Mouse (Mus musculus): ENCODE data around the gene Cadm4.
A peak's percentile ranks its signal among the peaks of the same experiment; 100 is the strongest.
"Not testable (repeated sequence)": the region's sequence is repeated elsewhere in the genome, so short reads cannot be mapped to it uniquely, and the experiment has no call there.

The Cadm4 gene

DNA sequence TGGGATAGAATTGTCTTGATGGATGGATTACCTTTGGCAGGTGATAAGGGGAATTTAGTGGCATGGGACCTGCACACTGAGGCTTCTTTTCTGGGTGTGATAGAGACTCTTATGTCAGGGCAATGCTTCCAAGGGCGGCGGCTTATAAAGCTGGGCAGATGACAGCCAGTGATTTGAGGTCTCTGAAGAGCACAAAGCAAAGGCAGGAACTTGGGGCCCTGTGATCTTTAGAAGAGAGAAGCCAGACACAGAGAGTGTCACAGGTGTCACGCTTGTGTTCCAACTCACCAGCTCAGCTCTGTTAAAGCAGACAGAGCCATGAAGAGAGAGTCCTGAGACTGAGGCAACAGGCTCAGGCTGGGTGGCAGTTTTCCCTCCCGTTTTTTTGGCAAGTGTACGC is 13.9 kb upstream of the Cadm4 start:
- no peak for DNase-seq (ENCODE audit: low spot score)

DNA sequence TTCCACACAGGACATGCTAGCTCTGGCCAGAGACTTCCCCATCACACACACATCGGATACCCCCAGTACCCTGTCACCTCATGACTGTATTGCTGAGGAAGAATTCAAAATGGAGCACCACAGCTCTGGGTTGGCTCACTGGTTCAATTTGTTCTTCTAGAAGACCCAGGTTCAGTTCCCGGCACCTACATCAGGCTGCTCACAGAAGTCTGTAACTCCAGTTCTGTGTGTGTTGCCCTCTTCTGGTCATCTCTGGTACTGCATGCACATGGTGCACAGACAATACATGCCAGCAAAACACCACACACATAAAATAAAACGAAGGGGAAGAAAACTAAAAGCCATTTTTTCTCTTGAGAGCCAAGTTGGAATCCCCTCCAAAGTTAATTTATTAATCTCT is 12.7 kb upstream of the Cadm4 start:
- peak; percentile 28 for DNase-seq (ENCODE audit: low spot score)

DNA sequence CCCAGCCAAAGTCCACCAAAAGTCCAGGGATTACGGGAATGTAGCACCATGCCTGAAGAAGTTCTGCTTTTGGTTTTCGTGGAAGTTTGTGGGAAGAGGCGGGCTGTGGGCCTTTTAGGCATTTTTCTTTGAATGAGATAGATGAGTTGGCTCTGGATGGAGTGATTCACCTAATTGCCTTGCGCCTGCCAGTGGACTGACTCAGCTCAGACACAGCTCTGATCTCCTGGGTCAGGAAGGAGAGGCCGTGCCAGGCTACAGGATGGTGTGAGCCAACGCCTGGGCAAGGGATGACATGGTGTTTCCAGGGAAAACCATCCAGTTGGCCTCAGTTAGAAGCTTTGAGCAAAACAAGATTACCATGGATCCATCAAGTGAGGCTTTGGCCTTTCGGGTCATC is 11.5 kb upstream of the Cadm4 start:
- no peak for DNase-seq (ENCODE audit: low spot score)

DNA sequence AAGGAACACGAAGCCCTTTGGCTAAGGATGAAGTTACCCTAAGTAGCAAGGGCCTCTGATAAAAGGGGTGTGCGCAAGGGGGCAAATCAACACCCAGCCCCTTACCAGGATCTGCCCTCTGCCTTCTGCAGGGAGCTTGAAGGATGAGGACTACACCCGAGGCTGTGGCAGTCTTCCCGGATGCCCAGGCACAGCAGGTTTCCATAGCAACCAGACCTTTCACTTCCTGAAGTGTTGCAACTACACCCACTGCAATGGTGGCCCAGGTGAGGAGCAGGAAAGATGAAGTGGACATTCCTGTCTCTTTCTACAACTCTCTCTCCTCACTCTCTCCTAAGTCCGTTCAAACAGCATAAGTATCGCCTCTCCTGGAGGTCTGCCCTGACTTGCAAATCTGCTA is 9.4 kb upstream of the Cadm4 start:
- no peak for DNase-seq (ENCODE audit: low spot score)

DNA sequence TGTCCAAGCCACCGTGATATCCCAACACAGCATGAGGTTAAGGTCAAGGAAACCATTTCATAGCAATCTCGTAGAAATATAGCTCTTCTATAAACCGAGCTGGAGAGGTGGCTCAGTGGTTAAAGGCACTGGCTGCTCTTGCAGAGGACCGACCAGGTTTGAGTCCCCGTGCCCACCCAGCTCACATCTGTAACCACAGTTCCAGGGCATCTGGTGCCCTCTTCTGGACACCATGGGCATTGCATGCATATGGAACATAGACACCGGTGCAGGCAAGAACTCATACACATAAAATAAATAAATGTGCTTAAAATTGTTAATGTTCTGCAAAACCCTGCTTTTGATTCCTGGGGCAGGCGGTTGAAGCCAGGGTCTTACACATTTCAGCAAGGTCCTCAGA is 8.9 kb upstream of the Cadm4 start:
- DNase-seq (ENCODE audit: low spot score): peak; percentile 46

DNA sequence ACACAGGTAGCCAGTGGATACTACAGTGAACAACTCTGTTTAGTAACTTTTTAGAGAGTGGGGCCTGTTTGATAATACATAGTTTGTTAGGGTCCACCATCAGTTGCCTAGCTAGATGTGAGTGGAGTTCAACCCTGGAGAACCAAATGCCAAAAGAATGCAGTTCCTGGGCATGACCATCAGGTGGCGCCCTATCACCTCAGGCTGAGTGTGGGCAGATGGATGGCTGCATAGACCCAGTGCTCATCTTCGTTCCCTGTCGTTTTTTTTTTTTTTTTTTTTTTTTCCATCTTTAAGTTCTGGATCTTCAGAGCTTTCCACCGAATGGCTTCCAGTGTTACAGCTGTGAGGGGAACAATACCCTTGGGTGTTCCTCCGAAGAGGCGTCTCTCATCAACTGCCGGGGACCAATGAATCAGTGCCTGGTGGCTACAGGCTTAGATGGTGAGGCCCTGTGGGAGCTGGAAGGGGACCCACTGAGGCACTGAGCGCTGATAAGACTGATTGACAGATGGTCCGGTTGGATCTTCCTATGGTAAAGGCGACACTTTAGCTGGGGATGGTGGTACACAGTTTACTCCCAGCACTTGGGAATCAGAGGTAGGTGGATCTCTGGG is 7.8 kb upstream of the Cadm4 start:
- DNase-seq (ENCODE audit: low spot score): peak; percentile 47

DNA sequence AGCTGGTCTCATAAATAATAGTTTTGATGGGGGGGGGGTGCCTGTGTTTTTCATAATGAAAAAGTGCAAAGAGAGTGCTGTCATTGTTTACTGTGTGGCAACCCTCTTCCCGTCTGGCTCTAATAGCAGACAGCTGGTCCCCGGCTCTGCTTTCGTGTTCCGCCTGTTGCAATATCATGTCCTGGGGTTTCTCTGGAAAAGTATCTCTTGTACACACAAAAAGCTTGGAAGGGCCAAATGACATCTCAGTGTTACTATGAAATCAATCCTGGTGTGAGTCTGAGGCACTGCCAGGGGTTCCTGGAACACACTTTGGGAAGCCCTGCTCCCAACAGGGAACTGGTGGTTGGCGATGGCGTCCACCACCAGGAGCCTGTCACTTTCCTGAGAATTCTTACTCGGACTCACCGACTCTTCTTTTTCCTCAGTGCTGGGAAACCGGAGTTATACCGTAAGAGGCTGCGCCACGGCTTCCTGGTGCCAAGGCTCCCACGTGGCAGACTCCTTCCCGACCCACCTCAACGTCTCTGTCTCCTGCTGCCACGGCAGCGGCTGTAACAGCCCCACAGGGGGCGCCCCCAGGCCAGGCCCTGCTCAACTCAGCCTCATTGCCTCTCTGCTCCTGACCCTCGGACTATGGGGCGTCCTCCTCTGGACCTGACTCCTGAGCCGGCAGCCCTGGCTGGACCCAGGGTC is 6.9 kb upstream of the Cadm4 start:
- DNase-seq (ENCODE audit: low spot score): no peak

DNA sequence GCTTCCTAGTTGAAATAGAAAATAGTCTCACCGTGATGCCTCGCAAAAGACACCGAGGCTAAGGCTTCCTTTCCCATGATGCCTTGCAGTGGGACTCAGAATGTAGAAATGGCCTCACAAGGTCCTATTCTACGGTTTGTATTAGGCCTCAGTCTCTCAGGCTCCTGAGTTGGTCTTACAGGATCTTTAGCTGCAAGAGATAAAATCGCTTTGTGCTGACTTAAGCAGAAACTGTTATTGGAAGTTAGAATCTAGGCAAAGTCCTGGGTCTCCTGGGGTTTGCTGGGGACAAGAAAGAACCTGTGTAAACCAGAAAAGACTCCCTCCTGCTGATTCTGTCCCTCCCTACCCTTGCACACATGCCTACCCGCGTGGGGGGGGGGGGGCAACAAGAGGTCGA is 5.5 kb upstream of the Cadm4 start:
- no peak for DNase-seq (ENCODE audit: low spot score)

DNA sequence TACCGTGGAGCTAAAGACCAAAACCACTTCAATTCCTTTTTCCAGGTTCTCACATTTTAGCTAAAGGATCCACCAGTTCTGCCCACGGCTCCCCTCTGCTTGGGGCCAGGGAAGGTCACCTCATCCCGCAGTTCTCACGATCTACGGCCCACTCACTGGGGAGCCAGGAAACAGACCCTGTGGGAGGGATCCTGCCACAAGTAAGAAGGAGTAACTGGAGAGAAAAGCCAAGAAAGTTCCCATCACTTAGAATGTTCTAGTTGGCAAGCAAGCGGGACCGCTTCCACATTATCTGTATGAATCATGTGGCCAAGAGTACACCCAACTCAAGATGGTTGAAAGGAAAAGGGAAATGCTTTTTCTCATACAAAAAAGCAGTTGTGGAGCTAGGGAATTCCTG is 5.0 kb upstream of the Cadm4 start:
- no peak for DNase-seq (ENCODE audit: low spot score)

DNA sequence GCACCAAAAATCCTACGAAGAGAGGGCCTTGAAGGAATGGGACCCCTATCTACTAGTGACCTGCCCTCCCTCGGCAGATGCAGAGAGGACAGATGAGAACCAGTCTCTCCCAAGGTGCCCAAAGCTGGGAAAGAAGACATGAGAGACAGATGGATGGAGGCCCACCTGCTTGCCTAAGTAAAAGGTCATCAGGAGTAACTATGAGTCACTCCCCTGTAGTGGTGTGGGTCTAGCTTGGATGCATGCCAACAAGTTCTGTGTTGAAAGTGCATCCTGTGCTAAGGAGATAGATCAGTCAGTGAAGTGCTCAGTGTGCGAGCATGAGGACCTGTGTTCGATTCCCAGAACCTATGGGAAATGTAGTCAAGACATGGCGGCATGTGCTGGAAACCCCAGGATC is 2.9 kb upstream of the Cadm4 start:
- no peak for DNase-seq (ENCODE audit: low spot score)

DNA sequence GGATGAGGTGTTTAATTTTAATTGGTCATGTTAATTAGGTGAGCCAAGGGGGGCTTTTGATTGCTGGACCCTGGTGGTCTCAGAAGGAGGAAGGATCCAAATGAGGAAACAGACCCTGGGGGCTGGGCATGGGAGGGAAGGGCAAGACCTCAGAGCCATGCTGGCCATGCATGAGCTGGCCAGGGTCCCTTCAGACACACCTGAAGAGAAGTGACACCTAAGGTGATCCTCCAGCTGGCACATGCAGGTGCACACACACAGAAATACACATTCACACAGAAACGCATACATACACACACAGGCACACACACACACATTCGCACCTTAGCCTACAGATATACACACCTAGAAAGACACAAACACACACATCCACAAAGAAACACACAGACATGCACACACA is 2.1 kb upstream of the Cadm4 start:
- DNase-seq (ENCODE audit: low spot score): no peak

DNA sequence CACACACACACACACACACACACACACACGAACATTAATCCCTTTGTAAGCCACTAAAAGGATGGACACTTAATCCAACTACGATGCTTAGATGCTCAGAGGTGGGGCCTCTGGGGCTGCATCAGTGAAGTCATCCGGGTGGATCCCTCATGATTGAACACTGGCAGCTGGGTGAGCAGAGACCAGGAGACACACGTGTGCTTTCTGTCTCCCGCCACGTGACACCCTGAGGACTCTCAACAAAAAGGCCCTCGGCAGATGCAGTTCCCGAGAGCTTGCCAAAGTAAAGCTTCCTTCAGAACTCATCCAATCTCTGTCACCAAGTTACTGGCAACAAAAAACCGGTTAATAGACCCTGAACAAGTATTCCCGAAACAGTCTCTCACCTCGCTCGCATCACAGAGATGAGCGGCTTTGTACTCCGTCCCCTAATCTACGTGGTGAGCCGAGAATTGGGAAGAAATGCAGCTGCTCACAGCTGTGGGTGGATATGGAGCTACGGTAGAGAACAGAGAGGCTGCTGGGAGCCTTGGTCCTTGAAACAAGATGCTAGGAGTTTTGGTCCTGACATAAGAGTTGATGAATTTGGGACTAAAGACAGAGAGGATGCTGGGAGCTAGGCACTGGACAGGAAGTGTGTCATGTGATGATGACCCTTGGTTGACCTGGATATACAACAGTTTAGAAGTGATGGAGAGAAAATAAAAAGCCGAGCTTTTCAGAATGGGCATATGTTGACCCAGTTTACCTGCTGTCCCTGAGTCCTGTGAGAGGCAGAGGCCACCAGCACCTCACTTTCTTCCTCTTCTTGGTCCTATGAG is 1.5 kb upstream of the Cadm4 start:
- no peak for DNase-seq (ENCODE audit: low spot score)

DNA sequence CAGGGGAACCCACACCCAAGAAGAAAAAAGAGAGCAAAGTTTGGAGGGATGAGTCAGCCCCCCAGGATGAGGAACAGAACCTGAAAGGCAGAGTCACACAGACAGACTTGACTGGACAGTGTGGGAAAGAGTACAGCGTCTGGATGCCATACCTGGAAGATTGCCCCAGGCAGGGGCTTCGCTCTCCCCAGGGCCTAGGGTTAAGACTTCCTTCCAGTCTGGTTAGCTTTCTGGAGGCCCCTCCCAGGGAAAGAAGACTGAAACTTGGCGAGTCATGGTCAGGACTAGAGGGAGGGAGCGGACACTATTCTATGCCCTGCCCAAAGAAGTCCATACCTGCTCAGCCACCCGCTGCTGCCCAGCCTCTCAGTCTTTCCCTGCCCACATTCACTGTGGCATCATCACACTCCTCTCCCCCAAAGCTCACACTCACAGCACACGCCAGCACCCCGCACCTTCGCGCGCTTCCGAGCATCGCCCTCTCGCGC is 793 bp upstream of the Cadm4 start:
- no peak for DNase-seq (ENCODE audit: low spot score)

DNA sequence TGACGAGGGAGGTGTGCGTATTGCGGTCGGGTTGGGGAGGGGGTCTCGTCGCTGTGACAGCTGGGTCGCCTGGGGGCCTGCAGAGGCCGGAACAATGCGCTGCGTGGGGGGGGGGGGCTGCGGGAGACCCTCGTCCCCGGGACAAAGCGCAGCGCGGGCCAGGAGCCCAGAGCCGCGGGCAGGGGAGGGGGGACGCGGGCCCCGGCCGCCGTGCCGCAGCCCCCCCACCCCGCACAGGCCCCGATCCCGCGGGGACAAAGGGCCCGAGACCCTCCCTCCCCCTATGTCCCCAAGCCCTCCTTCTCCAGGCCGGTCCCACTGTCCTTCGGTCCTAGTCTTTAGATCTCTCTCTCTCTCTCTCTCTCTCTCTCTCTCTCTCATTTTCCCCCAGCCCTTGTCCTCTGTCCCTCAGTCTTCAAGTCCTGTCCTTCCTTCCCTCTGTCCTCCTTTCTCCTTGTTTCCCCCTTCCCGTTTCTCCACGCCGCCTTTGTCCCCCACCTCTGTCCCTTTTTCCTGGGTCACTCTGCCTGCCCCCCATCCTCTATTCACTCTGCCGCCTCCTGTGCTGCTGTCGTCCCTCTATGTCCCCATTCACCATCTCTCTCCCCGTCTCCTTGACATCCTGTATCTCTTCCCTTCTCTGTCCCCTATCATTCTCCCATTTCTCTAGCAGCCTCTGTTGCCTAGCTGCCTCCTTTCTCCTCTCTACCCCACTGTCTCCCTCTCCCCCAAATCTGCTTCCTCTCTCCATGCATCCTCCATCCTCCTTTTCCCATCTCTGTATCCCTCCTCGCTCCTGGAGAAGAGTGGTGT is 591 bp downstream of the Cadm4 start:
- DNase-seq (ENCODE audit: low spot score): no peak

DNA sequence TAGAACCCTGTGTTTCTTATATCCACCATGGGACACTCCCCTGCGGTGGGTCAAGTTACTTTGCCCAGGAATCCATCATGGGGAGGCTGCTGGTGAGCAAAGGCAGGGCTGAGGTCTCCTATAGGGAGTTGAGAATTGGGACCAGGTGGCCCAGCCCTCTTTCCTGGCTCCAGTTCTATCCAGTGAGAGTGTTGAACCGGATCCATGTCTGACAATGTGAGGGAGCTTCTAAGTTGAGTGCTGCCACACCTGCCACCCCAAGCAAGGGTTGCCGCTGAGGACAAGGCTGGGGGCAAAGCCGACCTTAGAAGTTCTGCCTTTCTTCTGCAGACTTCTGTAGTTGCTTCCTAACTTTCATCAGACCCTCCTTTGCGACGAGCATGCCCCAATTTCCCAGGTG is 1.5 kb downstream of the Cadm4 start:
- DNase-seq (ENCODE audit: low spot score): not testable (repeated sequence)

DNA sequence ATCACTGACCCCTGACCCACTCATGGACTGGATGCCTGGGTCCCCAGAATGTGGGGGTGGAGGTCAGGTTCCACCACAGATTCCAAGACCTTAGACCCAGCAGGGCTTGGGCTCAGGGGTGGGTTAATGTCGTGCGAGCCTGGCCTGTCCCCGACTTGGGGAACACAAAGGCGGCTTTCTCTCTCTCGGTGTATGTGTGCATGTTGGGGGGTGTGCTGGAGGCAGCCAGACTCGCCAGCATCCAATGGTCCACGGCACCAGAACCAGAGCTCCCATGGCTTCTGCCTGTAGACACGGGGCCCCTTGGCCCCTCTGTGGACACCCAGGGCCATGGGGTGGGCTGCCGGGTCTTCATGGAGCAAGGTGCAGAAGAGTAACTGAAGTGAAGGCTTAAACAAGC is 3.7 kb downstream of the Cadm4 start:
- DNase-seq (ENCODE audit: low spot score): no peak

DNA sequence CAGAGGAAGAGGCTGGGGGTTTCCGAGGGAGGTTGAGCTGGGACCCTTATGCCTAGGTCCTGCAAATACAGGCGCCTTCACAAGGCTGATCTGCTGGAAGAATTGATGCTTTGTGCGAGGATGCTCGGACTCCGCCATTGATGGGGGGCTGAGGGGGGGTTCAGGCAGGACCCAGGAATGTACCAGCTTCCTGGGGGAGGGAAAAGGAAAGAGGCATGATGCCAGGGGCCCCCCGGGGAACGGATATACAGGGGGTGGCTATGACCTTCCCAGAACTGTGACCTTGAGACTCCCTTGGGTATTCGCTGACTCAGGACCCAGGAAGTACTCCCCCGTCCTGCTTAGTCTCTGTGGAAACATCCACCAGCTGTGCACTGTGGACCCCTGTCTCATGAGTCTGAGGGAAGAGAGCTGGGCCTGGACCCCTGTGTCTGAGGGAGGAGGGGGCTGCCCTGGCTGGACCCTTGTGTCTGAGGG is 4.9 kb downstream of the Cadm4 start:
- DNase-seq (ENCODE audit: low spot score): no peak

DNA sequence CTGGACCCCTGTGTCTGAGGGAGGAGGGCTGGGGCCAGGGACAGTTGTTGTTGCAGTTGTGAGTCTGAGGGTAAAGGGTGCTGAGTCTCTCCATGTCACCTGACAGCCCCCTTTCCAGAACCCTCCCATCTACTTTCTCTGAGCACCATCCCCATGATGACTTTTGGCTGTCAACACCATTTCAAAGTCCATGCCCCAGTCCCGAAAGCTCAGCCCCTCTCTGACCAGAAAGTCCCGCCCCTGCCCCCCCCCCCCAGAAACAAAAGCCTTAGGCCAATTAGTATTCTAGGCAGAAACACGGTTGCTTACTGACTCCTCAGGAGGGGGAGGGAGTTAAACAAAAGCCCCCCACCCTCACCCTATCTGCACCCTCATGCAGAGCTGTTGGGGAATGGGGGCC is 5.6 kb downstream of the Cadm4 start:
- DNase-seq (ENCODE audit: low spot score): no peak

DNA sequence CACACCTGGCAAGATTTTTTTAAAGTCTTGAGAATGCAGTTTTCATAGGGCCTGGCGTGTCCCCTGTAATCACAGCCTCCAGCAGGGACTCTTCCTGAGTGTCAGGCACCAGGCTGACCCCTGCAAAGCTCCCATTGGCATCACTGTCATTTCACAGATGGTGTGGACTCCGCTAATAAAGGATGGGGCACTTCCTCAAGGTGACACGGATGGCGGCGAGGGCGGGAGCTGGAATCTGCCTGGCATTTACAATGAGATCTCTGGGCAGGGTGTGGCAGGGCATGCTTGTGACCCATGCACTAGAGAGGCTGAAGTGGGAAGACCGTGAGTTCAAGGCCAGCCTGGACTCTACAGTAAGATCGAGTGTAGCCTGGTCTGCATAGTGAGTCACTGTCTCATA is 6.5 kb downstream of the Cadm4 start:
- no peak for DNase-seq (ENCODE audit: low spot score)

DNA sequence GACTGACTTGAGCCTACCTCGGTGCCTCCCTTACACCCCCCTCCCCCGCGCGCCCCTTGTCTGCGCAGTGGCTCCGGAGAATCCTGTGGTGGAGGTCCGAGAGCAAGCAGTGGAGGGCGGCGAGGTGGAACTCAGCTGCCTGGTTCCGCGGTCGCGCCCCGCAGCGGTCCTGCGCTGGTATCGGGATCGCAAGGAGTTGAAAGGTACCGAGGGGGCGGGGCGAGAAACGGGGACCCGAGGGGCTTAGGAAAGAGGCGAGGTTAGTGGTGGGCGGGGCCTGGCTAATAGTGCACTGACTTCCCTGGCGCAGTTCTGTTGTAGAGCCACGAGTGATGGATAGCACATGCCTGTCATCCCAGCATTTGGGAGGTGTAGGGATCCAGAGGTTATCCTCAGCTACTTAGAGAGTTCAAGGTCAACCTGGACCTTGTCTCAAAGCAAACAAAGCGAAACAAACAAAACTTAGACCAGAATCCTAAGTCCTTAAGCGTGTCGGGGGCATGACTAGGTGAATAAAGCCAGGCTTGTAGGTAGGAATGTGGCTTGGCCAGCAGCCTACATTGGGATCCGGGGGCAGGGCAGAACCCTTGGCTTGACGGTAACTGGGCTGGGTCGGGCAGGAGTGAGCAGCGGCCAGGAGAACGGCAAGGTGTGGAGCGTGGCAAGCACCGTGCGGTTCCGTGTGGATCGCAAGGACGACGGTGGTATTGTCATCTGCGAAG is 18.2 kb downstream of the Cadm4 start:
- no peak for DNase-seq (ENCODE audit: low spot score)

DNA sequence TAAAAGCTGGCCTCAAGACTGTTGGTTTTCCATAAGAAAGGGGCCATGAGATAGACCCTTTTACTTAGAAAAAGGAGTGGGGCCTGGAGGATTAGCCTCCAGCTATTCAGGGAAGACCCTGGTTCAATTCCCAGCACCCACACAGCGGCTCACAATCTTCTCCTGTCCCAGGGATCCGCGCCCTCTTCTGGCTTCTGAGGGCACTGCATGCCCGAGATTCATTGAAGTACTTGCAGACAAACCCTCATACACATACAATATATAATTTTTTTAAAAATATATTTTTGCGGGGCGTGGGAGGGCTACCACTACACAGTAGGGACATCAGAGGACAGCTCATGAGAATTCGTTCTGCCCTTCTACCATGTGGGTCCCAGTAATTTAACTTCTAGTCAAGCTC is 19.1 kb downstream of the Cadm4 start:
- peak; percentile 46 for DNase-seq (ENCODE audit: low spot score)

DNA sequence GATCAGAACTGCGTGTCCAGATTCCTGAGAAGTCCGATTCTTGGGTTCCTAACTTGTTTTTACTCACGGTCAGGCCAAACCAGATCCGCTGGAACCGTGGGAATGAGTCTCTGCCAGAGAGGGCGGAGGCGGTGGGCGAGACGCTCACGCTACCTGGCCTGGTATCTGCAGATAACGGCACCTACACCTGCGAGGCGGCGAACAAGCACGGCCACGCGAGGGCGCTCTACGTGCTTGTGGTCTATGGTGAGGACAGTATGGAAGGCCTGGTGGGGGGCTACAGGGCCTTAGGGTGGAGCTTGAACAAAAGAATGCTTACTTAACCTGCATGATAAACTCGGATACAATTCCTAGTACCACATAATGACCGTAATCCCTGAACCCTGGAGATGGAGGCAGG is 19.7 kb downstream of the Cadm4 start:
- no peak for DNase-seq (ENCODE audit: low spot score)

All from c-Kit-positive CD71-positive TER-119-positive erythroid progenitor cells, embryonic 14.5 days (primary cell).